Mouse (Mus musculus) adipocyte (in vitro differentiated cells): ENCODE measurements around the gene Polr3a.
"Not testable (repeated sequence)": the region's sequence is repeated elsewhere in the genome, so short reads cannot be mapped to it uniquely, and the experiment has no call there.

Experiments
- DNase-seq: peaks from one replicate; pipeline ENCODE4 v3.0.0-alpha.2; 2016; ENCODE audit warnings: low spot score

Polr3a gene

GRCm38 (mm10) chr14:24493256-24493655, 6.4 kb upstream of the Polr3a start:
- no peak for DNase-seq

GRCm38 (mm10) chr14:24491266-24491981, 4.6 kb upstream of the Polr3a start:
- DNase-seq = no peak

GRCm38 (mm10) chr14:24490468-24491265, 3.8 kb upstream of the Polr3a start:
- DNase-seq = peak; percentile 92

- DNase-seq = not testable (repeated sequence)
Observed at GRCm38 (mm10) chr14:24489772-24490171, 2.9 kb upstream of the Polr3a start.

- DNase-seq = peak; percentile 17
Observed at GRCm38 (mm10) chr14:24486241-24486767, 554 bp downstream of the Polr3a start.

GRCm38 (mm10) chr14:24468806-24469205, 18.1 kb downstream of the Polr3a start:
- DNase-seq = peak; percentile 20

- no peak for DNase-seq
Observed at GRCm38 (mm10) chr14:24458191-24458590, 28.7 kb downstream of the Polr3a start.

- DNase-seq = not testable (repeated sequence)
Observed at GRCm38 (mm10) chr14:24443529-24443928, 43.3 kb downstream of the Polr3a start.
